Mouse (Mus musculus) heart, embryonic 14.5 days (tissue): ENCODE data around the gene 1700003E16Rik. TPM values are rescaled to one million over a fixed set of nuclear protein-coding genes. Genes with fewer than 3 reads are reported as not detected.

Source experiments
- ATAC-seq: fragments of 200-750 bp; cut with Nextera tagmentation; 2 replicates; pipeline ENCODE4 v1.8.0; 2017; ENCODE audit warnings: low read depth, moderate TSS enrichment; ENCODE audit not compliant: insufficient number of reproducible peaks, insufficient read depth, low FRiP score
- H3K27ac ChIP-seq, 2 experiments: fragments of 200-500 bp in 1 of 2; fragments of 300-500 bp in 1 of 2; sonication (generic) in 1 of 2; replicated peaks in 1 of 2; 2 replicates each; pipeline ENCODE4 v1.5.1; 2012 to 2014; ENCODE audit warnings: low read depth in 2 of 2, low read length in 2 of 2, control low read depth in 1 of 2, mild to moderate bottlenecking in 1 of 2, mixed read lengths in 1 of 2; ENCODE audit not compliant: control insufficient read depth in 1 of 2, insufficient read depth in 1 of 2
- H3K27me3 ChIP-seq: fragments of 300-500 bp; sonication (generic); 2 replicates; pipeline ENCODE4 v1.6.1; 2014; ENCODE audit warnings: mild to moderate bottlenecking, low read length, control low read depth; ENCODE audit not compliant: control insufficient read depth, insufficient read depth
- H3K36me3 ChIP-seq: fragments of 300-500 bp; sonication (generic); 2 replicates; pipeline ENCODE4 v1.6.1; 2014; ENCODE audit warnings: mild to moderate bottlenecking, control low read depth, low read length, mixed read lengths; ENCODE audit not compliant: control insufficient read depth, insufficient read depth
- H3K4me1 ChIP-seq, 2 experiments: fragments of 200-500 bp in 1 of 2; fragments of 300-500 bp in 1 of 2; sonication (generic) in 1 of 2; 2 replicates each; pipeline ENCODE4 v1.6.1; 2012 to 2014; ENCODE audit warnings: low read length in 2 of 2, control low read depth in 1 of 2, mixed read lengths in 1 of 2; ENCODE audit not compliant: control insufficient read depth in 2 of 2, insufficient read depth in 2 of 2
- H3K4me2 ChIP-seq: fragments of 300-500 bp; sonication (generic); 2 replicates; pipeline ENCODE4 v1.6.1; 2014; ENCODE audit warnings: mild to moderate bottlenecking, low read length
- H3K4me3 ChIP-seq, 2 experiments: fragments of 200-500 bp in 1 of 2; fragments of 300-500 bp in 1 of 2; sonication (generic) in 1 of 2; 2 replicates each; pipeline ENCODE4 v1.5.1; 2012 to 2014; ENCODE audit warnings: low read length in 2 of 2, mild to moderate bottlenecking in 2 of 2, control low read depth in 1 of 2, low read depth in 1 of 2, moderate library complexity in 1 of 2; ENCODE audit not compliant: control insufficient read depth in 1 of 2, insufficient read depth in 1 of 2
- H3K9ac ChIP-seq: fragments of 300-500 bp; sonication (generic); 2 replicates; pipeline ENCODE4 v1.6.1; 2014; ENCODE audit warnings: mild to moderate bottlenecking, low read length
- H3K9me3 ChIP-seq: fragments of 300-500 bp; sonication (generic); 2 replicates; pipeline ENCODE4 v1.6.1; 2016; ENCODE audit warnings: low read length, control low read depth; ENCODE audit not compliant: control insufficient read depth
- WGBS: fragments of 180-500 bp; shearing (Covaris S2); extraction: QIAGEN DNeasy Blood & Tissue Kit; methylation state at CpG from one replicate; pipeline ENCODE4 v1.1.7; 2014; 5-methylcytosine and 5-hydroxymethylcytosine counted together
- polyA plus RNA-seq: library from polyadenylated mRNA; unstranded; fragments of >200 nt; fragmentation: Nextera tagmentation; extraction: Ambion mirVana; gene quantifications from 2 replicates; pipeline ENCODE4 v1.2.1, GENCODE M21; 2014

1700003E16Rik gene
- polyA plus RNA-seq, 1 experiment from 2014 or later: 0.31 TPM

GRCm38 (mm10) chr6:83121863-83122710, 34.1 kb upstream of the 1700003E16Rik start:
- H3K9ac ChIP-seq: peak overlapping the region; percentile 90
- 2% methylated on average over 49 of the region's 52 CpGs for WGBS
- peaks cover 32% of the 10 kb centered on the region for H3K36me3 ChIP-seq
- H3K9me3 ChIP-seq: no peaks in the 10 kb centered on the region
- ATAC-seq: peak; percentile 6; the same call in 1 of the 2 replicates
- peaks cover 24 to 33% of the 10 kb centered on the region in 2 experiments for H3K4me1 ChIP-seq
- peak overlapping the region; percentile 74 to 79 for H3K4me3 ChIP-seq
- H3K27me3 ChIP-seq: no peaks in the 10 kb centered on the region
- peak overlapping the region; percentile 88 to 89 for H3K27ac ChIP-seq
- H3K4me2 ChIP-seq: peak overlapping the region; percentile 99

GRCm38 (mm10) chr6:83122961-83123360, 33.2 kb upstream of the 1700003E16Rik start:
- 83% methylated on average over 5 of the region's 5 CpGs for WGBS
- Histone ChIP-seq H3K27ac (no peak overlapping the region), H3K4me3 (no peak overlapping the region), H3K9me3 (no peaks in the 10 kb centered on the region), H3K4me2 (no peak overlapping the region), H3K9ac (no peak overlapping the region), H3K27me3 (no peaks in the 10 kb centered on the region), H3K4me1 (peaks cover 24 to 33% of the 10 kb centered on the region in 2 experiments), H3K36me3 (peaks cover 23% of the 10 kb centered on the region)
- ATAC-seq: no peak

DNA sequence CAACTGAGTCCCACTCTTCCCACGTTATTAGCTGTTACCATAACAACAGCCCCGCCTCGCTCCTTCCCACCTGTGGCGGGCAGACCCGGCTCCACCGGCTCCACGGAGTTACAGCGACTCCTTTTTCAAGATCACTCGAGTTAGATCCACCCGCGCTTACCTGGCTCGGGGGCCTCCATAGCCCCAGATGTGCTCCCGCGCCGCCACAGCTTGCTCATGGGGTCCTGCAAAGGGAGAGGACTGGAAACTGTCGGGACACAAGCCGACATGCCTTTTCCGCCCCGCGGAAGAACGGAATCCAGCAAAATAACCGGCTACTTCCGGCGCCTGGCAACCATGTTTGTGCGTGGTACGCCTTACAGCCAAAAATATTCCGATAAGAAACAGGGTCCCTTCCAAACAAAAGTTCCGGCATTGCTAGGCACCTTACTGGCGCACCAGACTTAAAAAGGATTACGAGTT, 31.3 kb upstream of the 1700003E16Rik start:
- Histone ChIP-seq H3K9me3 (no peaks in the 10 kb centered on the region), H3K4me2 (peak overlapping the region; percentile 88), H3K9ac (peak overlapping the region; percentile 81), H3K27me3 (no peaks in the 10 kb centered on the region), H3K4me1 (peaks cover 20 to 30% of the 10 kb centered on the region in 2 experiments), H3K27ac (0 out of 4 replicates have a peak overlapping the region, but pooled peaks of 1 of the 2 experiments have one; percentile 46), H3K36me3 (0 out of 2 replicates have a peak, but pooled peaks cover 6% of the 10 kb centered on the region), H3K4me3 (peak overlapping the region; percentile 69 to 80)
- WGBS: under 1% methylated on average over 30 of the region's 30 CpGs
- ATAC-seq: no peak

DNA sequence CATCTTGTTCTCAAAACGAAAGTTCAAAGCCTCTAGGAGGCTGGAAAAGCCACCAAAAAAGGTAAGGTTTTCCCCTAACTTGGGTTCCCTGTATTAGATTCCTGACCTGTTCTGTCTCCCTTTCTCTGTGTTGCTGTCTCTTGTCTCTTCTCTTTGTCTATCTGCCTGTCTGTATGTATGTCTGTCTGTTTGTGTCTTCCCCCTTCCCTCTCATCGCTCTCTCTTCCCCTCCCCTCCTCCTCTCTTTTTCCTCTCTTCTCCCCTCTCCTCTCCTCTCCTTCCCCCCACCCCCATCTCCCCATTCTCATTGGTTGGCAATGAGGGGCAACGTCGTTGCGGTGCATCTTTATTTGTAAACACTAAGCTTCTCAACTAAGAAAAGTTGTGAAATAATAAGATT, 30.9 kb upstream of the 1700003E16Rik start, which contains the start of gene Ino80b:
TSS of gene Ino80b (minus strand) at position 101 of the 400 bp plus-strand sequence.
- 26% methylated on average over 5 of the region's 5 CpGs for WGBS
- Histone ChIP-seq H3K27ac (0 out of 4 replicates have a peak within 1 kb of the TSS, but pooled peaks of 1 of the 2 experiments have one; percentile 46), H3K4me2 (peak within 1 kb of the TSS; percentile 88), H3K4me1 (peaks cover 16 to 25% of the 10 kb centered on the region in 2 experiments), H3K9ac (peak within 1 kb of the TSS; percentile 81), H3K27me3 (no peaks in the 10 kb centered on the region), H3K4me3 (peak within 1 kb of the TSS; percentile 69 to 80), H3K9me3 (no peaks in the 10 kb centered on the region), H3K36me3 (0 out of 2 replicates have a peak, but pooled peaks cover 6% of the 10 kb centered on the region)
- ATAC-seq: no peak

- Histone ChIP-seq H3K9me3 (no peaks in the 10 kb centered on the region), H3K27ac (no peak overlapping the region), H3K27me3 (no peaks in the 10 kb centered on the region), H3K4me3 (no peak overlapping the region), H3K4me1 (peaks cover 9 to 16% of the 10 kb centered on the region in 2 experiments), H3K36me3 (0 out of 2 replicates have a peak, but pooled peaks cover 6% of the 10 kb centered on the region), H3K4me2 (no peak overlapping the region), H3K9ac (no peak overlapping the region)
- no peak for ATAC-seq
- 93% methylated on average over 5 of the region's 5 CpGs for WGBS
Observed at GRCm38 (mm10) chr6:83127419-83127818, 28.8 kb upstream of the 1700003E16Rik start.

GRCm38 (mm10) chr6:83131469-83132034, 24.7 kb upstream of the 1700003E16Rik start:
- Histone ChIP-seq H3K9me3 (no peaks in the 10 kb centered on the region), H3K27me3 (no peaks in the 10 kb centered on the region), H3K4me1 (peaks cover 10% of the 10 kb centered on the region in 2 experiments; a peak in 3 of 4 replicates), H3K27ac (no peak overlapping the region), H3K36me3 (no peaks in the 10 kb centered on the region), H3K9ac (no peak overlapping the region), H3K4me3 (no peak overlapping the region), H3K4me2 (no peak overlapping the region)
- 72% methylated on average over 6 of the region's 6 CpGs for WGBS
- ATAC-seq: no peak

DNA sequence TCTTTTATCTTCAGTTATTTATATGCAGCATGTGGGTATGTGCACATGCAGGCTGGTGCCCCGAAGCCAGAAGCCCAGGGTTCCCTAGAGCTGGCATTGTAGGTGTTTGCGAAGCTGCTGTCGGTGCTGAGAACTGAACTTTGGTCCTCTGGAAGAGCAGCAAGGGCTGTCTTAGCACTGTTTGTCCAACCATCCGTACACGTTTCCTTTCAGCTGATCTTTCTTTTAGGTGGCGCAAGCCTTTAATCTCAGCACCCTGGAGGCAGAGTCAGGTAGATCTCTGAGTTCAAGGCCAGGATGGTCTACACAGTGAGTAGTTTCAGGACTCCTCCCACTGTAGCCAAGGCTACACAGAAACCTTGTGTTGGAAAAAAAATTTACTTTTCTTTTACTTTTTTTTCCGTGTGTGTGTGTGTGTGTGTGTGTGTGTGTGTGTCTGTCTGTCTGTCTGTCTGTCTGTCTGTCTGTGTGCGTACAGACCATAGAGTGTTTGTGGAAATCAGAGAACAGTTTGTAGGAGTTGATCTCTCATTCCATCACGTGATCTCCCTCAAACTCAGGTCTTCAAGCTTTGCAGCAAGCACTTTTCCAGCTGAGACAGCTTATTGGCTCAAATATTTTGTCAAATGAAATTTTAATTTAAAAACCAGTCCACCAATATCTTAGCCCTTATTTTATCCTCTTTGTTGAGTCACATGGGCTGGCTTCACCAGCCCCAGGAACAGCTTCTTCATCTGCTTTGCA, 23.9 kb upstream of the 1700003E16Rik start:
- H3K27me3 ChIP-seq: no peaks in the 10 kb centered on the region
- WGBS: 77% methylated on average over 9 of the region's 9 CpGs
- no peak overlapping the region for H3K4me3 ChIP-seq
- H3K27ac ChIP-seq: no peak overlapping the region
- H3K4me2 ChIP-seq: no peak overlapping the region
- no peak for ATAC-seq
- H3K4me1 ChIP-seq: peaks cover 10 to 12% of the 10 kb centered on the region in 2 experiments; a peak in 3 of 4 replicates
- no peaks in the 10 kb centered on the region for H3K9me3 ChIP-seq
- no peaks in the 10 kb centered on the region for H3K36me3 ChIP-seq
- H3K9ac ChIP-seq: no peak overlapping the region
